Mouse (Mus musculus): ENCODE measurements at regions not wholly inside any gene's neighbourhood (a gene's known extent, or its start where the extent isn't known, plus 50 kb on each side); places are given as distances from the start of the nearest gene placed in this dataset.
A peak's percentile ranks its signal among the peaks of the same experiment; 100 is the strongest.

GRCm38 (mm10) chr12:27076107-27076738 lies 266.2 kb downstream of the Sox11 start:
- intact Hi-C loops (cut with DNase I): no loop called here
- no peak for DNase-seq (ENCODE audit: low spot score in 2 of 2)

GRCm38 (mm10) chr12:27065011-27065517 lies 277.3 kb downstream of the Sox11 start:
- DNase-seq (ENCODE audit: low spot score in 2 of 2): no peak
- intact Hi-C loops (cut with DNase I): no loop called here

- intact Hi-C loops (cut with DNase I): loop anchor here (5.0 kb wide), 1 partner anchor 279 kb away; the partner anchor contains the start of gene Sox11
- no peak for DNase-seq (ENCODE audit: low spot score in 2 of 2)
Observed at GRCm38 (mm10) chr12:27063518-27063917, 278.9 kb downstream of the Sox11 start.

- intact Hi-C loops (cut with DNase I): loop anchor here (5.0 kb wide), 1 partner anchor 280 kb away; the partner anchor contains the start of gene Sox11
- no peak for DNase-seq (ENCODE audit: low spot score in 2 of 2)
Observed at GRCm38 (mm10) chr12:27062511-27063264, 279.7 kb downstream of the Sox11 start.

GRCm38 (mm10) chr12:27062061-27062461 lies 280.3 kb downstream of the Sox11 start:
- intact Hi-C loops (cut with DNase I): loop anchor here (5.0 kb wide), 1 partner anchor 280 kb away; the partner anchor contains the start of gene Sox11
- DNase-seq (ENCODE audit: low spot score in 2 of 2): peak; percentile 33 to 43

- intact Hi-C loops (cut with DNase I): loop anchor here (5.0 kb wide), 1 partner anchor 281 kb away; the partner anchor contains the start of gene Sox11
Observed at GRCm38 (mm10) chr12:27060899-27061762, 281.2 kb downstream of the Sox11 start.

GRCm38 (mm10) chr12:27059885-27060284 lies 282.5 kb downstream of the Sox11 start:
- intact Hi-C loops (cut with DNase I): loop anchor here (2.0 to 5.0 kb wide), 2 partner anchors 77 to 282 kb away; partner anchors contain the start of gene Sox11
- no peak for DNase-seq (ENCODE audit: low spot score in 2 of 2)

More at GRCm38 (mm10) chr12:27060899-27061762, 281.2 kb downstream of the Sox11 start:
- peak; percentile 45 to 59 for DNase-seq (ENCODE audit: low spot score in 2 of 2)

- DNase-seq (ENCODE audit: low spot score in 2 of 2): no peak
- intact Hi-C loops (cut with DNase I): no loop called here
Observed at GRCm38 (mm10) chr12:27054411-27054810, 288.0 kb downstream of the Sox11 start.

- intact Hi-C loops (cut with DNase I): no loop called here
- DNase-seq (ENCODE audit: low spot score in 2 of 2): no peak
Observed at GRCm38 (mm10) chr12:27037922-27038321, 304.5 kb downstream of the Sox11 start.

GRCm38 (mm10) chr12:27019751-27020150 lies 322.6 kb downstream of the Sox11 start:
- DNase-seq (ENCODE audit: low spot score in 2 of 2): no peak
- intact Hi-C loops (cut with DNase I): no loop called here

- no peak for DNase-seq (ENCODE audit: low spot score in 2 of 2)
- intact Hi-C loops (cut with DNase I): no loop called here
Observed at GRCm38 (mm10) chr12:27018366-27018765, 324.0 kb downstream of the Sox11 start.

GRCm38 (mm10) chr12:26999287-26999686 lies 343.1 kb downstream of the Sox11 start:
- peak in 1 of 2 experiments; percentile 8 for DNase-seq (ENCODE audit: low spot score in 2 of 2)
- intact Hi-C loops (cut with DNase I): no loop called here

GRCm38 (mm10) chr12:26976284-26977065 lies 365.9 kb downstream of the Sox11 start:
- no peak for DNase-seq (ENCODE audit: low spot score in 2 of 2)
- intact Hi-C loops (cut with DNase I): no loop called here

GRCm38 (mm10) chr12:26972495-26973113 lies 369.8 kb downstream of the Sox11 start:
- intact Hi-C loops (cut with DNase I): no loop called here

GRCm38 (mm10) chr12:26967018-26967737 lies 375.2 kb downstream of the Sox11 start:
- DNase-seq (ENCODE audit: low spot score in 2 of 2): no peak
- intact Hi-C loops (cut with DNase I): no loop called here

More at GRCm38 (mm10) chr12:26972495-26973113, 369.8 kb downstream of the Sox11 start:
- no peak for DNase-seq (ENCODE audit: low spot score in 2 of 2)

GRCm38 (mm10) chr12:26963917-26964316 lies 378.5 kb downstream of the Sox11 start:
- intact Hi-C loops (cut with DNase I): no loop called here
- DNase-seq (ENCODE audit: low spot score in 2 of 2): peak in 1 of 2 experiments; percentile 16

GRCm38 (mm10) chr12:26939831-26940230 lies 402.5 kb downstream of the Sox11 start:
- intact Hi-C loops (cut with DNase I): no loop called here

GRCm38 (mm10) chr12:26937836-26938235 lies 404.5 kb downstream of the Sox11 start:
- no peak for DNase-seq (ENCODE audit: low spot score in 2 of 2)
- intact Hi-C loops (cut with DNase I): no loop called here

More at GRCm38 (mm10) chr12:26939831-26940230, 402.5 kb downstream of the Sox11 start:
- DNase-seq (ENCODE audit: low spot score in 2 of 2): no peak
